Mouse (Mus musculus): ENCODE measurements around the gene Rab17. TPM values are rescaled to one million over a fixed set of nuclear protein-coding genes. Genes with fewer than 3 reads are reported as not detected.

Rab17 gene
- total RNA-seq, 2 experiments from 2014 or later = not detected

DNA sequence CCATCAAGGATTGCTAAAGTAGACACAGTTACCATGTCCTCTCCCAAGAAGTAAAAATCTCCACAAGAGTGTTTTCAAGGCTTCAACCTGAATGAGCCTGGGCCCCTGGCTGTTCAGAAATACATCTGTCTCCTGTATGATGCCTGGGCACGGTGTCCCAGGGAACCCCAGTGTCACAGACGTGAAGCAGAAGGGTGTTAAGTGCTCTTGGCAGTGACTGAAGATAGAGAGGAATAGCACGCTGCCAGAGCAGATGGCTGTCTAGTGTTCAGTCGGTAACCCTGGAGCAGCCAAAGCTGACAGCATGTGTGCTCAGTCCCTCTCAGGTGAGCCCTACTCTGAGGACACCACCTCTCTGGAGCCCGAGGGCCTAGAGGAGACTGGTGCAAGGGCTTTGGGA is 36.5 kb downstream of the Rab17 start:
- DNase-seq (ENCODE audit: low spot score) = no peak

- DNase-seq (ENCODE audit: low spot score) = peak; percentile 88
Observed at GRCm38 (mm10) chr1:90928575-90928934, 40.9 kb downstream of the Rab17 start.

DNA sequence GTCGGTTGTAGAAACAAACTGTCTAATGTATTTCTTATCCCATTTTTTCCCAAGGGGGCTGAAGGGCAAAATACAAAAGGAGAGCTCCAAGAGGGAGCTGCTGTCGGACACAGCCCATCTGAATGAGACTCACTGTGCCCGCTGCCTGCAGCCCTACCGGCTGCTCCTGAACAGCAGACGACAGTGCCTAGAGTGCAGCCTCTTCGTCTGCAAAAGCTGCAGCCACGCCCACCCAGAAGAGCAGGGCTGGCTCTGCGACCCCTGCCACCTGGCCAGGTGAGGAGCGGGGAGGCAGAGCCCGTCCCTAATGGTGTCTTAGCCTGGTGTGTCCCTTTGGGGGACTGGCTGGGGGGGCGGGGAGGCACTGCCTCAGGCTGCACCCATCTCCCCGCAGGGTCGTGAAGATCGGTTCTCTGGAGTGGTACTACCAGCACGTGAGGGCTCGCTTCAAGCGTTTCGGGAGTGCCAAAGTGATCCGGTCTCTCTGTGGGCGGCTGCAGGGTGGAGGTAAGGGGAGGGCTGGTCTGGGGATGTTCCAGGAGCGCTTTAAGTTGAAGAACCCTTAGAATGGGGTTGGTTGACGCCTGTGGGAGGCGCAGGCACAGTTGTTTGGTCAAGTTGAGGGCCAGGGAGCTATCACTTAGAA is 41.4 kb downstream of the Rab17 start:
- no peak for DNase-seq (ENCODE audit: low spot score)

DNA sequence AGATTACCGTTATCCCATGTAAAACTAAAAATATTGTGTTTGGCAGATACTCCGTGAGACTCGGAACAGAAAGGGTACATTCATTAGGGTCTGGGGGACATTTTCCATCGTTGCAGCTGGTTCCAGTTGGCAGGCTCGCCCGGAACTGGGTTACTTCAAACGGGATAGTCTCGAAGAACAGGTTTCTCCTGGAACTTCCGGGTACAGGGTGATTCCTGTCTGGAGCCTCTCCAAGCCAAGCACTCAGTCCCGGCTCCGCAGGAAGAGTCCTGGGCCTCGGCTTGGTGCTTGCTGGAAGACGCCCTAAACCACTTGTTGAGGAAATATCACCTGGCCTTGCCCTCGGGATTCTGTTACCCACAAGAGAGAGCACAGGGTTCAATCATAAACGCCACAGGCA is 42.2 kb downstream of the Rab17 start:
- DNase-seq (ENCODE audit: low spot score) = no peak

- no peak for DNase-seq (ENCODE audit: low spot score)
Observed at GRCm38 (mm10) chr1:90926030-90926429, 43.4 kb downstream of the Rab17 start.

GRCm38 (mm10) chr1:90921687-90922086 is 47.8 kb downstream of the Rab17 start:
- DNase-seq (ENCODE audit: low spot score) = no peak

DNA sequence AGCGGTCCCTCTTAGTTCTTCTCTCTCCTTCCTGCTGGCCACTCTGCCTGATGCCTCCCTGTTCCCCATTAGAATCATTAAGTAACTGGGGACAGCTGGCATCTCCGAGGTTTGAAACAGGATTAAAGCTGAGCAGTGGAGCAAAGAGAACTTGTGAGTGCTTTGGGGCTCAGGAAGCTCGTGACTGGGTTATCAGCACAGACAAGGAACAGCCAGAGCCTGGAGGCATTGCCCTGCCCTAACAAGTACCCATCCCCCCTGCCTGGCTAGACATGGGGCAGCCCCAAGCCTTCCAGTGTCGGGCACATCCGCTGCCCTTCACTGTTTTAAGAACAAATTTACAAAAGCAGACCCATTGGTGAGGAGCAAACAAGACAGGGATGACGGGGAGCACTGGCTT is 52.0 kb downstream of the Rab17 start:
- DNase-seq (ENCODE audit: low spot score) = no peak

- DNase-seq (ENCODE audit: low spot score) = no peak
Observed at GRCm38 (mm10) chr1:90914948-90915569, 54.4 kb downstream of the Rab17 start, which contains the start of gene Mlph. Mlph (plus strand) TSS chr1:90915085.

GRCm38 (mm10) chr1:90913231-90913630 is 56.2 kb downstream of the Rab17 start:
- no peak for DNase-seq (ENCODE audit: low spot score)

- peak; percentile 40 for DNase-seq (ENCODE audit: low spot score)
Observed at GRCm38 (mm10) chr1:90909631-90910152, 59.8 kb downstream of the Rab17 start.

DNA sequence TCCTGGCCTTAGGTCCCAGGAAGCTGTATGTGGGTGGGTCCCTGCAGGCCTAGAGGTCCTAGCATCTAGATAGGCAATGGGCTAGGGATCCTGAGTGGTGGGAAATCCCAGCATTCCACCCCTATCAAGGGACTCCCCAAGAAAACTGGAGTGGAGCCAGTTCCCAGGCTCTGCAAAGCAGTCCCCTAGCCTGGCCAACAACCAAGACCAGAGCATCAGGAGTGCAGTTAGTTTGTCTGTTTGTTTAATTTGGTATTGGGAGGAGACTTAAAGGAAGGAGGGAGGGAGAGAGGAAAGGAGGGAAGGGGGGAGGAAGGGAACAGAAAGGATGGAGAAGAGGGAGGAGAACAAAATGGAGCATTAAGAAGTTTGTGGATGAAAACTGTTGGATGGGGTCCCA is 60.3 kb downstream of the Rab17 start:
- DNase-seq (ENCODE audit: low spot score) = no peak

Other genes starting within 250 kb of the Rab17 start
- 10 to 100 TPM; 24.8 to 30.5 TPM for gene Col6a3, start 125.7 kb downstream of the Rab17 start, total RNA-seq (2021)
- under 1 TPM; 0.21 to 0.32 TPM for gene Mlph, start 54.6 kb downstream of the Rab17 start, total RNA-seq (2021)
- gene Prlh, start 16.6 kb downstream of the Rab17 start, total RNA-seq (2021) = not detected
- 100 to 1,000 TPM; 119 to 121 TPM for gene Lrrfip1, start 29.1 kb upstream of the Rab17 start, total RNA-seq (2021)
- gene Rbm44, start 175.4 kb upstream of the Rab17 start, total RNA-seq (2021) = not detected
- gene Ramp1, start 210.2 kb upstream of the Rab17 start, total RNA-seq (2021) = 10 to 100 TPM; 22.6 to 23.3 TPM

Data from gastrocnemius, adult 18-20 months (tissue).